Mouse (Mus musculus): ENCODE measurements at regions not wholly inside any gene's neighbourhood (a gene's known extent, or its start where the extent isn't known, plus 50 kb on each side); places are given as distances from the start of the nearest gene placed in this dataset.
"Not testable (repeated sequence)": the region's sequence is repeated elsewhere in the genome, so short reads cannot be mapped to it uniquely, and the experiment has no call there.

DNA sequence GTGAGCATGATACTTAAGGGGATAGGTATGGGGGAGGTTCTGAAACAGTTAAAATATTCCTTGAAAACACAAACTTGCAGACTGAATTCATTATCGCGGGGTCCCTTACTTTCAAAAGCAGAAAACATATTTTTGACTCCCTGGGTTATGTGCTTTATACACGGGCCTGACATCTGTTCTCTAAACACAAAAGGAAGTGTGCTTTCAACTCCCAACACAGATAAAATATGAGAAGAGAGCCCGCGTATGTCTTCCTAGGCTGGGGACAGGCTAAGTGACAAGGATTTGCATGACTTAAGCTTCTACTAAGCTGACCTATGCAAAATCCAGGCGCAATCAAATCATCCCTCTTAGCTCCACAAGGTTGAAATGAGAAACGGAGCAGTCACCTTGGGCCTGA is 65.5 kb upstream of the Jarid2 start:
- no peak for DNase-seq (ENCODE audit: low read depth, low spot score)
- Histone ChIP-seq H3K27me3 (ENCODE audit: control insufficient read depth, insufficient read depth, low read length, poor library complexity, severe bottlenecking) (no peaks in the 10 kb centered on the region), H3K36me3 (ENCODE audit: control insufficient read depth, insufficient read depth, low read length, poor library complexity, severe bottlenecking) (no peaks in the 10 kb centered on the region)

DNA sequence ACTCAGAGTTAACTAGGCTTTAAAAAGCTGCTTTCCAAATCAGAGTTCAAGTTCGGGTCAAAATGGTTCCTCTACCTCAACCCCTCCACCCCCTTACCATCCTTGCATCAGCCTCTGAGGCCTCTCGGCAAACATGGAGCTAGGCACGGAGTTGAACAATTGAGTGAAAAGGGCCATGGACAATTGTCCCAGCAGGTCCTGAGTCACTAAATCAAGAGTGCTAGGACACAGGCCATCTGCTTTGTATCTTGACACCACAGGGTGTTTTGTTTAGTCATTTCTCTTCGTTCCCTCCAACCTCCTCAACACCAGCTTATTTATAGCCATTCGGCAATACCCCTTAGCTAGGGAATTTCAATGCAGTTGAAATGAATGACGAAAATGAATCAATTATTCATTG is 59.5 kb upstream of the Jarid2 start:
- Histone ChIP-seq H3K27me3 (ENCODE audit: control insufficient read depth, insufficient read depth, low read length, poor library complexity, severe bottlenecking) (no peaks in the 10 kb centered on the region), H3K36me3 (ENCODE audit: control insufficient read depth, insufficient read depth, low read length, poor library complexity, severe bottlenecking) (no peaks in the 10 kb centered on the region)
- DNase-seq (ENCODE audit: low read depth, low spot score), result no peak

DNA sequence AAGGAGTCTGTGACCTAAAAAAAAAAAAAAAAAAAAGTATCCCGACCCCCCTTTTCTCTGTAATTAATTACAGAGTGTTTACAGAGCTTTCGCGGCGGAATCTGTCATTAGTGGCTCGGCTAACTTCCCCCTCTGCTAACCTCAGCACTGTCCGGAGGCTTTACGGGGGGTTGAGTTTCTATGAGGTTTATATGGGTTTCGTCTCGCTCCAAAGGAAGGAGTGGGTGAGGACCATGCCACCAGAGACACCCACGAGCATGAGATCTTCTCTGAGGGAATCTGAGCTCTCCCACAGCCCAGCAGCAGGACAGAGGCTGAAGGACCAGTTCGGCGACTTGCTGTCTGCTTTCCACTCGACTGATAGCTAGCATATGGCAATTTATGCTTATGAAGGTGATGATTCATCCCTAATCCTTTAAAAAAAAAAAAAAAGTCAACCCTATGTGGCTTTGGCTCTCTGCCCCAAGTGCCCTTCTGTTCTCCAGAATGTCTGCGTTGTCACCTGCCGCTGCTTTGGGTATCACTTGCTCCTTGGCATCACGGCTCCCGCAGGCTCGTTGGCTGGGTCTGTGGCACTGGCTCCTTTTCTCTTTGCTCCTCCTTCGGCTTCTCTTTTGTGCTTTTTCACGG is 55.8 kb upstream of the Jarid2 start:
- H3K36me3 ChIP-seq (ENCODE audit: control insufficient read depth, insufficient read depth, low read length, poor library complexity, severe bottlenecking), result no peaks in the 10 kb centered on the region
- H3K27me3 ChIP-seq (ENCODE audit: control insufficient read depth, insufficient read depth, low read length, poor library complexity, severe bottlenecking), result no peaks in the 10 kb centered on the region
- DNase-seq (ENCODE audit: low read depth, low spot score), result peak; percentile 48

DNA sequence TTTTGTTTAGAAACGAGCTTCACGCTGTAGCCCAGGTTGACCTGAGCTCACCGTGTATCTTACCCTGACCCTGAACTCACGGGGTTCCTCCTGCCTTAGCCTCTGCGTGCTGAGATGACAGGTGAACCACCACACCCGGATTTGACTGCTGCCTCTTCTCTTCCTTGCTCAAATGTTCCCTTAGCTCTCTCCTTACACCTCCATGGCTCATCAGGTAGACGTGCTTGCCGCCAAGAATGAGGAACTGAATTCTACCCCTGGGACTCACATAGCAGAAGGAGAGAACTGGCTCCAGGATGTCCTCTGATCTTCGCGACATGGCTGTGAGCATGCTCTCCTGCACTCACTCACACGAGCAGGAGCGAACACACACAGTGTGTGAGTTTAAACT is 55.3 kb upstream of the Jarid2 start:
- Histone ChIP-seq H3K36me3 (ENCODE audit: control insufficient read depth, insufficient read depth, low read length, poor library complexity, severe bottlenecking) (no peaks in the 10 kb centered on the region), H3K27me3 (ENCODE audit: control insufficient read depth, insufficient read depth, low read length, poor library complexity, severe bottlenecking) (no peaks in the 10 kb centered on the region)
- peak; percentile 63 for DNase-seq (ENCODE audit: low read depth, low spot score)

DNA sequence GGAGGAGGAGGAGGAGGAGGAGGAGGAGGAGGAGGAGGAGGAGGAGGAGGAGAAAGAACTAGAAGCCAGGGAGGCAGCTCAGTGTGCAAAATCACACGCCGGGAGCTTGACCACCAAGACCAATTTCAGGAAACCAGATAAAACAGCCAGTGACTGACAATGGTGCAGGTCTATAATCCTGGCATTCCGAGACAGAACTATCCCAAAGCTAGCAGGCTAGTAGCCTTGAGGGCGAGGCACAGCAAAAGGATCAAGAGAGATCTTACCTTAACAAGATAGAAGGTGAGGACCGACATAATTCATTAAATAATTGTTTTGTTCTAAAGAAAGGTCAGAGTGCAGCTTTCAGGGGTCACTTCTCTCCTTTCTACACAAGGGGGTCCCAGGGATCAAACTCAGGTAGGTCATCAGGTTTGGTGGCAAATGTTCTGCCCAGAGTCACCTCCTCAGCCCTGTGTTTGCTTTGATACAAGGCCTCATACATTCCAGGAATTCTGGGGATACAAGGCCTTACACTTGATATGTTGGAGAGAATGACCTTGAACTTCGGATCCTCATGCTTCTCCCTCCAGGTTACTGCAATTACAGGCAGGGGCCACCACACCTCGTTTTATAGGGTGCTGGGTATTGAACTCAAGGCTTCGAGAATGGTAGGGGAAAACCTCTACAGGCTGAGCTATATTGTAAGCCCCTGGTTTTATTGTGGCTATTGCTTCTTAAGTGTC is 54.2 kb upstream of the Jarid2 start:
- no peak for DNase-seq (ENCODE audit: low read depth, low spot score)
- no peaks in the 10 kb centered on the region for H3K27me3 ChIP-seq (ENCODE audit: control insufficient read depth, insufficient read depth, low read length, poor library complexity, severe bottlenecking)
- H3K36me3 ChIP-seq (ENCODE audit: control insufficient read depth, insufficient read depth, low read length, poor library complexity, severe bottlenecking), result no peaks in the 10 kb centered on the region

DNA sequence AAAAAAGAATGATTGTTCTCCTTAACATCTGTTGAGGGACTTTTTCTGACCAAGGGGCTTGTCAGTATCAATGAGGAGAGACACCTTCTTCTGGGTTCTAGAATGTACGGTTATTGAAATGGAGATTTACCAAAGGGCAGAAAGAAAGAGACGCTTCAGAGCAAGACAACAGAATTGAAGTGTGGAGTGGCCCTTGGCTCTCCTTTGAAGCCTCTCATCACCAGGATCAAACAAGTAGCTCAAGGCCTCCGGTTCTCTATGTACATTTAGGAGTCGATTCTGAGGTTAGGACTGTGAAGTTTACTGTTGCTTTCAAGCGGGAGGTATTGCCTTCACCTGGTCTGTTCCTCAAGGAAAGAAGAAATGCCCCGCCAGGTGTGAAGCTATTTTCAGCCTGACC is 53.2 kb upstream of the Jarid2 start:
- Histone ChIP-seq H3K27me3 (ENCODE audit: control insufficient read depth, insufficient read depth, low read length, poor library complexity, severe bottlenecking) (no peaks in the 10 kb centered on the region), H3K36me3 (ENCODE audit: control insufficient read depth, insufficient read depth, low read length, poor library complexity, severe bottlenecking) (no peaks in the 10 kb centered on the region)
- no peak for DNase-seq (ENCODE audit: low read depth, low spot score)

DNA sequence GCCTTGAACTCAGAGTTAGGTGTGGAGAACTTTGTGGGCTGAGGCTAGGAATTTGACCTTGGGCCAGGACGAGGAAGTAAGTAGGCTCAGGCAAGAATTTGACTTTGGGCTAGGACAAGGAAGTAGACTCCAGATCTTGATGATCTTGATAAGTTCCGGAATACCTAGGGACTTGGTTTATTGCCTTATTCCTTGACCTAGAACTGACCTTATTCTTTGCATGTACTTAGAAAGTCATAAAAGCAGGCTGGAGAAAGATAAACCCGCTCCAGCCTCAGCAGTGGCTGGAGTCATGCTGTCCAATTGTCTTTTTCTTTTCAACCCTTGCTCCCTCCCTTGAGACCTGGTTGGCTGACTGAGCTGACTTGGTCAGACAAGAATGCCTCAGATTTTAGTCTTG is 51.2 kb upstream of the Jarid2 start:
- Histone ChIP-seq H3K36me3 (ENCODE audit: control insufficient read depth, insufficient read depth, low read length, poor library complexity, severe bottlenecking) (no peaks in the 10 kb centered on the region), H3K27me3 (ENCODE audit: control insufficient read depth, insufficient read depth, low read length, poor library complexity, severe bottlenecking) (no peaks in the 10 kb centered on the region)
- no peak for DNase-seq (ENCODE audit: low read depth, low spot score)

DNA sequence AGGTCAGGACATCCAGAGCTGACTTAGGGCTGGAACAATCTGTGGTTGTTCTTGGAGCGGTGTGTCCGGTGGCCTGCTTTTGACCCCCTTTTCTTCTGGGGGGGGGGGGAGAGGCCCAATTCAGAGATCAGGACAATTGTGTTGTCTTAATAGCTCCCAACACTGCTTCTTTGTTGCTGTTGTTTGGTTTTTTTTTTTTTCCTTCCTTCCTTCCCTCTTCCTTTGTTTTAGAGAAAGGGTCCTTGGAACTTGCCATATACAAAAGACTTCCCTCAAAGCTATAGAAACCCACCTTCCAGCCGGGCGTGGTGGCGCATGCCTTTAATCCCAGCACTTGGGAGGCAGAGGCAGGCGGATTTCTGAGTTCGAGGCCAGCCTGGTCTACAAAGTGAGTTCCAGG is 49.8 kb upstream of the Jarid2 start:
- not testable (repeated sequence) for DNase-seq (ENCODE audit: low read depth, low spot score)

More for the DNA sequence above, 49.8 kb upstream of the Jarid2 start:
- H3K36me3 ChIP-seq (ENCODE audit: control insufficient read depth, insufficient read depth, low read length, poor library complexity, severe bottlenecking); H3K27me3 ChIP-seq (ENCODE audit: control insufficient read depth, insufficient read depth, low read length, poor library complexity, severe bottlenecking): not testable (repeated sequence)

All from splenic B cell, adult 2 months (primary cell).